Mouse (Mus musculus) adrenal gland (tissue): ENCODE results near the gene Gdf9.

ENCODE experiments used
- intact Hi-C: fragments of 180-260 bp; cut with DNase I; formaldehyde crosslinking; loops from one replicate; pipeline ENCODE4 v1.15.1; 2025
- microRNA-seq, 2 experiments: library from miRNA; unstranded; fragments of <30 nt; microRNA quantifications; one replicate each; pipeline ENCODE4; 2019

Gdf9 gene

DNA sequence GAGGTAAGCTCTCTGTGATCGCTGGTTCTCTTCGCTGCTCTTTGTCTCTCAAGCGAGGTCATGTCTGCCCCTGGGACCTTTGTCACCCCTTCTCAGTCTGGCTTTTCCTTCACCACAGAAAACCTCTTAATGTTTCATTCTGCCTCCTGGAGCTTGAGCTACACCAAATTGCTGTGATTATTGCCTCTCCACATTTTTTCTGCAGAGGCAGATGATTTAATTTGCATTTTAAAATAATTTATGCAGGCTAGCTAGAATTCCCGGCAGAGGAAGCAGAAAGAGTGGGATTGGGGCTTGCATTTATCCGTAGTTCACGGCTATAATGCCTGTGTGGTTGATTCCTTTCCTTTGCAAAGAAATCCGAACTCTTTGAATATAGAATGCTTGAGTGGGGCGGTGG, 44.8 kb downstream of the Gdf9 start:
- intact Hi-C loops: loop anchor here (10.0 kb wide), 1 partner anchor 259 kb away; no protein-coding TSS in a partner anchor

DNA sequence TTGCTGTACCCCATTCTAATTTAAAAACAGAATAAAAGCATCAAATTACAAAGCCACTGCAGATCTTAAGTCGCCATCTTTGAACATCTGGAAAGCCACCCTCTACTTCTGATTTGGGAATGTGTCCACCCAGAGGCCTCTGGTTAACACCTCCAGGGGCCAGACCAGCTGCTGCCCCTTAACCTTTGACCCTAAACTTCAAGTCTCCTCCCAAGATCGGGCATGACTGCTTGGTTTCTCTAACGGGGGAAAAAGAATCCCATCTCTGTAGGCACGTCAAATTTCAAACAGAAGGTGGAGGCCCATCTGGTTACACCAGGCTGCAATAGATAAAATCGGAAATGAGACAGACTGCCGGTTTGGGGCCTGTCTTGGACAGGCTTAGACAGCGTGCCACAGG, 47.0 kb downstream of the Gdf9 start:
- intact Hi-C loops: loop anchor here (10.0 kb wide), 1 partner anchor 257 kb away; no protein-coding TSS in a partner anchor

DNA sequence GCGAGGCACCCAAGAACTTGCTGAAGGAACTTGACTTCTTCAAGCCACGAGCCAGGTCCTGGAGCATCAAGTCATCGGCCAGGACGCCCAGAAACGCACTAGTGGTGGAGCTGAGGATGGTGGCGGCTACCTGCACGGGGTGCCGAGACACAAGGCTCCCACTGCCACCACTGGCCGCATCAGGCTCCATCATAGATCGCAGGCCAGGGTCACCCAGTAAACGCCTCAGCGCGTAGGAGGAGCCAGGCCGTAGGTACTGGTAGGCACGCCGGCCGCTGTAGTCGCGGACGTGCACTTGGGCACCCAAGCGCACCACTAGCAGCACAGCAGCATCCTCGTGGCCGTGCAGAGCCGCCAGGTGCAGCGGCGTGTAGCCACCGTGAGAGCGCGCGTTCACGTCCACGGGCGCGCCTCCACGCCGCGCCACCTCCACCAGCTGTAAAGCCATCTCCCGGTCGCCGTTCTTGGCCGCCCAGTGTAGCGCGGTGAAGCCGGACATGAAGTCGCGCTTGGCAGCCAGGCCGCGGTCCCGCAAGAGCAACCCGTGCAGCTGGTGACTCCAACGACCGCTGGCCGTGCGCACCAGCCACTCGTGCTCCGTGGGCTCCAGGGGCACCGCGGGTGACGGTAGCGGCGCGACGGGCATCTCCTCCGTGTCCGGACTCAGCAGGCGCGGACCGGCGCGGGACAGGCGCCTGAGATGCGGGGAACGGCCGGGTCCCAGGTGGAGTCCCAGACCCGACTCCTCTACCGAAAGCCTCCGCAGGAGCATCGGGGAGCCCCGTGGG, 47.8 kb downstream of the Gdf9 start:
- intact Hi-C loops: loop anchor here (10.0 kb wide), 1 partner anchor 256 kb away; no protein-coding TSS in a partner anchor

DNA sequence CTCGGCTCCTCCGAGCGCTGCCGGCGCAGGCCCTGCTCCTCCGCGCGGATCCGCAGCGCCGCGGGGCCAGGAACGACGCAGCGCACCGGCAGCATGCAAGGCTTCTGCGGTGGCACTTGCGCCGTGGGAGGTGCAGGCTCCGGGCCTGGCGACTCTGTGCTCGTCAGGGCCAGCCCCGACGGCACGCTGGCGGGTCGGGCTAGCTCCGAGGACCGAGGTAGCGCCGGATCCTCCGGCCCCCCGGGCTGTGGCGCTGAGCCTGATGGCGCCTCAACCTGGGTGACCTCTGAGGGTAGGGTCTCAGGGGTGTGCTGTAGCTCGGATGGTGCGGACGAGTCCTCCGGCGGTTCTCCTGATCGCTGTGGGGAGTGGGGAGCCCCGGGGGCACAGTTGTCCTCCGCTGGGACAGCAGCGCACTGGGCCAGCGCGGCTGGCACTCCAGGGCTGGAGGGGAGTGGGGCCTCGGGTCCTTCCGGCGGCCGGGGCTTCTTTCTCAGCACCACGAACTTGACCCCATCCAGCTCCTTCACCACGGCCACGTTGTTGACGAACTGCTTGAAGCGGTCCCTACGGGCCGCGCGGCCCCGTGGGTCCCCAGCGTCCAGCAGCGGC, 48.5 kb downstream of the Gdf9 start:
- intact Hi-C loops: loop anchor here (10.0 kb wide), 1 partner anchor 256 kb away; no protein-coding TSS in a partner anchor

DNA sequence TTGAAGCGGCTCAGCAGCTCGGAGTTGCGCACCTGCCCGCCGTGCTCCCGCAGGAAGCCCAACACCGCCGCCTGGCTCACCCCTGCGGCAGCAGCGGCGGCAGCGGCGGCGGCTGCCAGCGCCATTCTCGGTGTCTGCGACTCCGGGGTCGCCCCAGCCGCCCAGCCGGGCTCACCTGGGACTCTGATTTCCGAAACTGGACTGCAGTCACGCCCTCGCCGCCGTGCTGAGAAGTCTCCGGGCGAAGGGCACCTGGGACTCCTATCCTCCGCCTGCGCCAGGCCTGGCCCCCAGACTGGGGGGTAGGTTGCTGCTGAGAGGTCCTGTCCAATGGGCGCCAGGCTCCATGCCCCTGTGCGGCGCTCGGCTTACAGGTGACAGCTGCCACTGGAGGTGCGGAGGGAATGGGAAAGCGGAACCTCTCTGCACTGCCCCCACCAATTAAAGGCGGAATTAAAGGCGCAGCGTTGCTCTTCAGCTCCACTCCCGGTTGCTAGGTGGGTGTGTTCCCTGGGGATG, 49.0 kb downstream of the Gdf9 start, which contains the start of the genes Gm9945 and Sowaha:
TSS of gene Gm9945 (plus strand) at position 384 of the 519 bp plus-strand sequence.
TSS of gene Sowaha (minus strand) at position 492 of the 519 bp plus-strand sequence.
- intact Hi-C loops: loop anchor here (10.0 kb wide), 1 partner anchor 255 kb away; no protein-coding TSS in a partner anchor

DNA sequence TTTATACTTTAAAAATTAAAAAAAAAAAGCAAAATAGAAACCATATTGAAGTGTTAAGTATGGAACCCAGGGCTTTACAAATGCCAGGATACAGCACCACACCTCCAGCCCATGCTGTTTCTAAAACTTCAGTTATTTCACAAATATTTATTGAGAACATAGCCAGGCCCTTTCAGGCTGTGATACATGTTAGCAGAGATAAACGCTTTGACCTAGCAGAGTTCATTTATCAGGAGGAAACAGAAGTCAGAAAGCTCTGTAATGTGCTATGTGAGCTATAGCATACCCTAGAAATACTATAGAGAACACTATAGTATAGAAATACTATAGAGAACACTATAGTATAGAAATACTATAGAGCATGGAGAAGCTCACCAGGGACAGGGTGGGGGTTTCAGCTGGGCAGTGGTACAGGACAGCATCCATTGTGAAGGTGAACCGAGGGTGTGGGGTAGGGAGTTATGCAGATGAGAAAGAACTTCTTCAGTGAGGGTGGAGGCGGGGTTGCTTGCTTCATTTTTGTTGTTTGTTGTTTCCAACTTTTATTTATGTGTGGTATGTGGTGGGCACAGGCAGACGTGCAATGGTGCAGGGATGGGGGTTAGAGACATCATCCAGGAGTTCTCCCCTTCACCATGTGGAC, 50.4 kb downstream of the Gdf9 start:
- intact Hi-C loops: no loop called here

DNA sequence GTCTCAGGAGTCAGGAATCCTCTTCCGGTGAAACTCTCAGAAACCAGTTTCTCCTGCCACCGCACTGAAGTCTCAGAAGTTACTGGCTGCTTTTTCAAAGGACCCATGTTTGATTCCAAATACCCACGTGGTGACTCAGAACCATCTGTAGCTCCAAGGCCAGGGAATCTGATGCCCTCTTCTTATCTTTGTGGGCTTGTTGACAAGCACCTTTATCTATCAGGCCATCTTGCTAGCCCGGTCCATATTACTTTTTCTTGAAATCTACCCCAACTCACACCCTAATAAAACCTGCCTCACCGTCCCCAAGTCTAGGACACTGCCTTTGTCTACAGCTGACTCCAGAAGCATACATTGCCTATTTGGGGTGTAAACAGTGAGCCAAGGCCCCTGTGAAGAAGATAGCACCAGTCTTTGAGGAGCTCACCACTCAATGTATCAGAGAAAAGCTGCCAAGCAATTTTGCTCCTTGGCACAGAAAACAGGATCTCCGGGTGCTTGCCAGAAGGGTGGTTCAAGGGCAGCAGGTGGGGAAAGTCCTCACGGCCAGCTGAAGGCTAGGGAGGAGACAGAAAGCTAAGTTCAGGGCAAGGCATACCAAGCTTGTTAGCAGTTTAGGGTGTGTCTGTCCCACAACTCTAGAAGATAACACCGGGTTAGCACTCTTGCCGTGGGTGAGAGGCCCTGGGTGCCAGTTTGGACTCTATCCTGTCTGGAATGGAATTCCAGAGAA, 52.5 kb downstream of the Gdf9 start:
- intact Hi-C loops: no loop called here

DNA sequence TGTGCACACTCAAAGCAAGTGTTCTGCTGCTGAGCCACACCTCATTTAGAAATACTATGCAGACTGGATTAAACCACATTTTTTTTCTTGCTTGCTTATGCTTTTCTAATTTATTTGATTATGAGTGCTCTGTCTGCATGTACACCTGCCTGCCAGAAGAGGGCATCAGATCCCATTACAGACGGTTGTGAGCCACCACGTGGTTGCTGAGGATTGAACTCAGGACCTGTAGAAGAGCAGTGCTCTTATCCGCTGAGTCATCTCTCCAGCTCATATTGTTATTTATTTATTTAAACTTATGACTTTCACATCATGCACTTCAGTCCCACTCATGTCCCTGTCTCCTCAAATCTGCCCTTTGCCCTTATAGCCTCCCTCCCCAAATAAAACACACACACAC, 54.9 kb downstream of the Gdf9 start:
- intact Hi-C loops: no loop called here

DNA sequence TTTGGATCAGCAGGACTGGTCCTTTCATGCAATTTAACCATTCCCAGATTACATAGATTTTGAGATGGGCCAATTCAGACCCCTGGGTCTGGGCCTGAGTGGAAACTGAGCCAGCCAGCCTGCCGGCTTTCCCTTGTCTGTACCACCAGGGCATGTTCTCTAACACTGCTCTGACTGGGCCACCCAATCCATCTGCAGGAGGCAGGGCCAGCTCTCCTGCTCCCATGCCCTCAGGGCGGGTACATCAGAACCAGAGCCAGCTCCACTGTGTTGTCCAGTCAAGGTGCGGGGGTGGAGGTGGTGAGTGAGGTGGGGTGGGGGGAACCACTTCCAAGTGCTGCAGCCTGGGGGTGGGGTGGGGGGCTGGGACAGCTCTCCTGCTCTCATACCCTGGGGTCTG, 55.5 kb downstream of the Gdf9 start:
- intact Hi-C loops: no loop called here

DNA sequence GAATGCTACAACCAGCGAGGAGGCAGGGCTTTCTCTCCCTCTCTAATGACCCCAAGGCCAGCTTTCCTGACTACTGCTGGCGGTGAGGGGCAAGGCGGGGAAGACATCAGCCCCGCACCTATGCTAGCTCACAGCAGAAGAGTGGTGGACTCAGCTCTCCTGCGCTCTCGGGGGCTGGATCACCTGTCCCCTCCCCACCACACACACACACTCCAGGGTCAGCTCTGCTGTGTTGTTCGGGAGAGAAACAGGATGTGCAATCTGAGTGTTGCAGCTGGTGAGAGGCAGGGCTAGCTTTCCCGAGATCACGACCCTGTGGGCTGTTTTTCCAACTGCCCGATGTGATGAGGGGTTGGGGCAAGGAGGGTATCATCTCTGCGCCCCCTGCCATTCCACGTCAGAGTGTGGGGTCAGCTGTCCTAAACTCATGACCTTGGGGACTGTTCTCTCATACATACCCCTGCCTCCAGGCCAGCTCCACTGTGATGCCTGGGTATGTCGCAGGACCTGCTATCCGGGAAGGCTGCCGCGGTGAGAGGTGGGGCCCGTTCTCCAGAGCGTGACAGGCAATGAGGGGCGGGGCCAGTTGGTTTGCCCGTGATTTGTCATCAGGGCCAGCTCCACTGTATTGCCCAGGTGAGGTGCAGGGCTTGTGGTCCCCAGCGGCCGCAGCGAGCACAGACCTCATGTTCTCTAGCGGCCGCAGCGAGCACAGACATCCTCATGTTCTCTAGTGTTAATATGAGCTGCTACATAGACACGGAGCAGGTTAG, 56.2 kb downstream of the Gdf9 start:
- intact Hi-C loops: no loop called here

Small RNA genes within 50 kb of the gene (microRNA-seq; reads per million reads assigned to microRNA genes)
- 0 reads per million in 2 experiments for gene Mir6920
